Mouse (Mus musculus): Measurements from ENCODE around the gene Cdc14a. TPM values are rescaled to one million over a fixed set of nuclear protein-coding genes. Genes with fewer than 3 reads are reported as not detected.

The Cdc14a gene
- polyA plus RNA-seq, 1 experiment from 2014 or later: 8.8 TPM

DNA sequence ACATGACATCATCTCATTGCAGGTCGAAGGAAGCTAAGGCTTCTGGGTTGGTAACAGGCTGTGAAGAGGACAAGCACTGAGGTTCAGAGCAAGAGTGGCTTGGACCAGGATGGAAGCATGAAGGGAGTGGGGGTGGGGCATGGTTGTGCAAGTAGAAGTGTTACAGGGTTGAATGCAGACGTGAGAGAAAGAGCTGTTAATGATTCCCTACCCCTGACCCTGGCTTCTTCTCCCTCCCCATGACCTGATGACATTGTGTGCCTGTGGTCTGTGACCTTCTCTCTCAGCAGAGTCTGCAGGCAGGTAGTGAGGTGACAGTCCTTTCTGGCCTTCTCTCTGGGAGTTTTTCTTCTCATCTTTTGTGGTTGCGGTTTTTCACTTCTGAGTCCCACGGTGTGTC lies 187.0 kb downstream of the Cdc14a start:
- no peak for ATAC-seq (ENCODE audit: insufficient number of reproducible peaks, low FRiP score, low TSS enrichment, low read depth)
- 77% methylated on average over 4 of the region's 4 CpGs for WGBS
- no peaks in the 10 kb centered on the region for H3K27me3 ChIP-seq

DNA sequence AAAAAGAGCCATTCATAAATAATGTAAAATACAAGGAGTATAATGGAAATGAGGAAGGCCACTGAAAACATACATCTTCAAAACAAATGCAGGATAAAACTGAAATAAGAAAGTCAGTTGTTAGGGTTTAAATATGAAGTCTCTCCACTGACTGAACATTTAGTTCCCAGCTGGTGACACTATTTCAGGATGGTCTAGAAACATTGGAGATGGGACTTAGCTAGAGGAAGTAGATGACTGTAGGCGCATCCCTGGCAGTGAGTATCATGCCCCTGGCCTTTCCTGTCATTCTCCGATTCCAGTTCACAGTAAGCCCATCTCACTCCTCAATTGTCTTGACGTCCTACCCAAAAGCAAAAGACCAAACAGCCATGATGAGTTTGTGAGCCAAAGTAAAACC lies 190.3 kb downstream of the Cdc14a start:
- H3K4me3 ChIP-seq (replicated peaks): no peak overlapping the region
- H3K9me3 ChIP-seq (replicated peaks): no peaks in the 10 kb centered on the region
- no peak for ATAC-seq (ENCODE audit: insufficient number of reproducible peaks, low FRiP score, low TSS enrichment, low read depth)
- H3K27ac ChIP-seq (replicated peaks): no peak overlapping the region
- no peaks in the 10 kb centered on the region for H3K27me3 ChIP-seq
- no peaks in the 10 kb centered on the region for H3K36me3 ChIP-seq
- peaks cover 5% of the 10 kb centered on the region for H3K4me1 ChIP-seq
- 86% methylated on average over 3 of the region's 3 CpGs for WGBS
- H3K4me2 ChIP-seq (replicated peaks): no peak overlapping the region
- no peak overlapping the region for H3K9ac ChIP-seq

More for the DNA sequence above, 187.0 kb downstream of the Cdc14a start:
- Histone ChIP-seq H3K27ac (replicated peaks) (no peak overlapping the region), H3K4me2 (replicated peaks) (no peak overlapping the region), H3K9me3 (replicated peaks) (no peaks in the 10 kb centered on the region), H3K36me3 (no peaks in the 10 kb centered on the region), H3K9ac (no peak overlapping the region), H3K4me3 (replicated peaks) (no peak overlapping the region), H3K4me1 (no peaks in the 10 kb centered on the region)

DNA sequence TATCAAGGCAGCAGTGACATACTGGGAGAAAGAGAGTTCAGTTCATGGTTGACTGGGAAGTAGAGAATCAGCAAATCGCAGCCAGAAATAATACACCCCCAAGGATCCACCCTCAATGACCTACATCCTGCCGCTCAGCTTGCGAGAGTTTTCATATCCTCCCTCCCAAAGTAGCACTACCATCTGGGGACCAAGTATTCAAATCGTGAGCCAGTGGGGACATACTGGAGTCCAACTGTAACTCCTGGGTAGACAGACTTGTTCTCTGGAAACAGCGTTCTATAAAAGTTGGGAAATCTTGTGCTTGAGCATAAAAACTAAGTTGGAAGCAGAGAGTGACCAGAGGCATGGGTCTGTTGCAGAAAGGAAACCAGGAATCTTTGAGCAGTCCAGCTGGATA lies 191.1 kb downstream of the Cdc14a start:
- no peak overlapping the region for H3K4me3 ChIP-seq (replicated peaks)
- peaks cover 10% of the 10 kb centered on the region for H3K4me1 ChIP-seq
- H3K27ac ChIP-seq (replicated peaks): no peak overlapping the region
- H3K9me3 ChIP-seq (replicated peaks): no peaks in the 10 kb centered on the region
- no peaks in the 10 kb centered on the region for H3K27me3 ChIP-seq
- H3K9ac ChIP-seq: no peak overlapping the region
- H3K36me3 ChIP-seq: no peaks in the 10 kb centered on the region
- ATAC-seq (ENCODE audit: insufficient number of reproducible peaks, low FRiP score, low TSS enrichment, low read depth): no peak
- H3K4me2 ChIP-seq (replicated peaks): no peak overlapping the region
- WGBS: 81% methylated on average over 5 of the region's 5 CpGs

DNA sequence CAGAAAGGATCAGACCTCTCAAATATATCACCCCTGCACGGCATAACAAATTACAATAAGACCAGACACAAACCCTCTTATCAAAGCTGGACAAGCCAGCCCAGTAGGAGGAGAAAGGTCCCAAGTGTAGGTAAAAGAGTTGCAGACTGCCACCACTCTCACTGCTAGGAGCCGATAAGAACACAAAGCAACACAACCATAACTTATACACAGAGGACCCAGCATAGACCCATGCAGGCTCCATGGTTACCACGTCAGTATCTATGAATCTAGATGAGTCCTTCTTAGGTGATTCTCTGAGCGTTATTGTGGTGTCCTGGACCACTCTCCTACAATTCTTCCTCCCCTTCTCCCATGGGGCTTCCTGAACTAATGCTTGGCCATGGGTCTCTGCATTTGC lies 194.5 kb downstream of the Cdc14a start:
- H3K27me3 ChIP-seq: no peaks in the 10 kb centered on the region
- H3K4me3 ChIP-seq (replicated peaks): no peak overlapping the region
- 69% methylated on average over 4 of the region's 4 CpGs for WGBS
- no peak for ATAC-seq (ENCODE audit: insufficient number of reproducible peaks, low FRiP score, low TSS enrichment, low read depth)
- H3K36me3 ChIP-seq: no peaks in the 10 kb centered on the region
- H3K4me1 ChIP-seq: peaks cover 10% of the 10 kb centered on the region
- no peaks in the 10 kb centered on the region for H3K9me3 ChIP-seq (replicated peaks)
- no peak overlapping the region for H3K4me2 ChIP-seq (replicated peaks)
- no peak overlapping the region for H3K27ac ChIP-seq (replicated peaks)
- H3K9ac ChIP-seq: no peak overlapping the region

DNA sequence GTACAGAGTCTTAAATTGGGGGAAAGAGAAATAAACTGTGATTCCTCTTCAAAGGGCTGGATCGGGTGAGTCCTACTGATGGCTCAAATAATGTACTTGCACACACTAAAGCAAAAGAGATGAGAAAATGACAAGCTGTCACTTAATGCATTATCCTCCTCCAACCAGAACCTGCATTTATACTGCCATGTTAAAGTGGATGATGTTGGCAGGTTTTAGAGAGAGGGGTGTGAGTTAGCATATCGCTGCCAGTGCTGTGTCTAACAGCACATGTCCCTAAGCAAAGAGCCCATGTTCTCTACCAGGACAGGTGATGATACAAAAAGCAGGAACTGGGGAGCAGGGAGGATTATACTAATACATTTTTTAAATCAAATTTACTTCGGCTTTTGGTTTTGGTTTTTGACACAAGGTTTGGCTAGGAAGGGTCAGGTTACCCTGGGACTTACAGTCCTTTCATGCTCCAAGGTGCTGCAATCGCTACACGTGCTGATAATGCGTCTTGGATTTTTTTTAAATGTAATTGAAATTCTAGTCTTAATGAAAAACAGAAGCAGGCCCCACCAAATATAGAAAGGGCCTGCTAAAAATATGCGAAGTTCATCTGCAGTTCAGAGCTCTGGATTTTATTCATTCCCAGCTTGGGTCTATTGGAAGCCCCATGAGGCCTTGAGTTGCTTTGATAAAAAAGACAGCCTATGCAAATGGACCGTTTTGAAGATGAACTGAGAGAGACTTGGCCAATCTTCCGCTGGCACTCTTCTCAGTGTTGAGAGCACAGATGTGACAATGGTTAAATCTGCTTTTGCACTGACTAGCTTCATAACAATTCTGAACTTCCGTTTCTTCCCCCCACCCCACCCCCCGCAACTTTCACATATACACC lies 195.2 kb downstream of the Cdc14a start:
- no peak overlapping the region for H3K27ac ChIP-seq (replicated peaks)
- H3K4me2 ChIP-seq (replicated peaks): no peak overlapping the region
- peaks cover 10% of the 10 kb centered on the region for H3K4me1 ChIP-seq
- no peaks in the 10 kb centered on the region for H3K27me3 ChIP-seq
- H3K36me3 ChIP-seq: no peaks in the 10 kb centered on the region
- no peak for ATAC-seq (ENCODE audit: insufficient number of reproducible peaks, low FRiP score, low TSS enrichment, low read depth)
- H3K9me3 ChIP-seq (replicated peaks): no peaks in the 10 kb centered on the region
- WGBS: 28% methylated on average over 11 of the region's 11 CpGs
- no peak overlapping the region for H3K9ac ChIP-seq
- H3K4me3 ChIP-seq (replicated peaks): no peak overlapping the region

DNA sequence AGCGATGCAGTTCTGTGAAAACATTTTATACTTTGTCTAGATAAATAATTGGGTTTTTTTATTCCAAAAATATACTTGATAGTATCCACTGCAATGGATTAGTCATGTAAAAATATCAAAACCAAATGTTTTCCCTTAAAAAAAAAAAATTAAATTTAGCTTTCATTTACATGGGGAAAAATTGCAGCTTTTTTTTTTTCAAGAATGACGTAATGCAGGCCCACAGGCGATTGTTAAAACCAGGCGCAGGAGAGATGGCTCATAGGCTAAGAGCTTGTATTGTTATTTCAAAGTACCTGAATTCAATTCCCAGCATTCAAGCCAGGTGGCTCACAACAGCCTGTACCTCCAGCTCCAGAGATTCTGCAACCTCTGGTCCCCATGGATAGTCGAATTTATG lies 196.4 kb downstream of the Cdc14a start:
- ATAC-seq (ENCODE audit: insufficient number of reproducible peaks, low FRiP score, low TSS enrichment, low read depth): no peak
- Histone ChIP-seq H3K4me1 (peaks cover 14% of the 10 kb centered on the region), H3K27ac (replicated peaks) (no peak overlapping the region), H3K27me3 (no peaks in the 10 kb centered on the region), H3K4me3 (replicated peaks) (no peak overlapping the region), H3K9me3 (replicated peaks) (no peaks in the 10 kb centered on the region), H3K4me2 (replicated peaks) (no peak overlapping the region), H3K9ac (no peak overlapping the region), H3K36me3 (no peaks in the 10 kb centered on the region)
- WGBS: 35% methylated on average over 5 of the region's 5 CpGs

DNA sequence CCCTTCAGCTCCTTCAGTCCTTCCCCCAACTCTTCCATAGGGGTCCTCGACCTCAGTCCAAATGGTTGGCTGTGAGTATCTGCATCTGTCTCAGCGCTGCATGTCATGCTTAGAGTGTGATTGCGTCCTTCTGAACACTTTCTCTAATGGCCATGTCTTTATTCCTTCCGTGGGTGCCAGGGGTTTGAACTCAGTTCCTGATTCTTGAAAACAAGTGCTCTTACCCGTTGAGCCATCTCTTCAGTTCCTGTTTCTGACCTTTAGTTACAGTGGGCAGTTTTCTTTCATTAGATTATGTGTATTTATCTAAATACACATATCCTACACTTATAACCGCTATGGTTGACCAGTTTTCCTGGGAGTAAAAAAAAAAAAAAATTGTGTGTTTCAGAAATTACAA lies 196.9 kb downstream of the Cdc14a start:
- Histone ChIP-seq H3K4me3 (replicated peaks) (no peak overlapping the region), H3K36me3 (no peaks in the 10 kb centered on the region), H3K4me1 (peaks cover 16% of the 10 kb centered on the region), H3K9ac (no peak overlapping the region), H3K9me3 (replicated peaks) (no peaks in the 10 kb centered on the region), H3K27me3 (no peaks in the 10 kb centered on the region), H3K27ac (replicated peaks) (no peak overlapping the region), H3K4me2 (replicated peaks) (no peak overlapping the region)
- WGBS: 81% methylated on average over 6 of the region's 6 CpGs
- ATAC-seq (ENCODE audit: insufficient number of reproducible peaks, low FRiP score, low TSS enrichment, low read depth): no peak

Other genes with a start within 250 kb of the Cdc14a start
- 0.85 and 3.3 TPM in 2 replicates for gene Gpr88, start 170.5 kb downstream of the Cdc14a start, polyA plus RNA-seq (2015; fragmentation: Nextera tagmentation; extraction: Ambion mirVana)
- gene Rtca, start 84.2 kb upstream of the Cdc14a start, polyA plus RNA-seq (2015; fragmentation: Nextera tagmentation; extraction: Ambion mirVana): 67.6 and 68.6 TPM in 2 replicates
- gene Dbt, start 89.0 kb upstream of the Cdc14a start, polyA plus RNA-seq (2015; fragmentation: Nextera tagmentation; extraction: Ambion mirVana): 15.1 and 15.9 TPM in 2 replicates
- 1.3 and 1.6 TPM in 2 replicates for gene Lrrc39, start 138.9 kb upstream of the Cdc14a start, polyA plus RNA-seq (2015; fragmentation: Nextera tagmentation; extraction: Ambion mirVana)
- gene Sass6, start 170.9 kb upstream of the Cdc14a start, polyA plus RNA-seq (2015; fragmentation: Nextera tagmentation; extraction: Ambion mirVana): 15.4 and 20.1 TPM in 2 replicates
- gene Trmt13, start 190.6 kb upstream of the Cdc14a start, polyA plus RNA-seq (2015; fragmentation: Nextera tagmentation; extraction: Ambion mirVana): 29.5 and 31.1 TPM in 2 replicates
- 78.3 and 79.9 TPM in 2 replicates for gene Mfsd14a, start 238.6 kb upstream of the Cdc14a start, polyA plus RNA-seq (2015; fragmentation: Nextera tagmentation; extraction: Ambion mirVana)

All from embryonic facial prominence, embryonic 15.5 days (tissue).